Mouse (Mus musculus) cortical plate, adult 2 months (tissue): ENCODE data around the gene Mcm10. TPM values are rescaled to one million over a fixed set of nuclear protein-coding genes. Genes with fewer than 3 reads are reported as not detected.

Experiments
- H3K27ac ChIP-seq: fragments of 200-500 bp; 2 replicates; pipeline ENCODE4 v1.5.1; 2012; ENCODE audit warnings: low read length, control low read depth, inconsistent platforms; ENCODE audit not compliant: insufficient read depth
- H3K4me1 ChIP-seq: fragments of 200-500 bp; 2 replicates; pipeline ENCODE4 v1.6.1; 2011; ENCODE audit warnings: low read length; ENCODE audit not compliant: control insufficient read depth, insufficient read depth
- H3K4me3 ChIP-seq: fragments of 200-500 bp; 2 replicates; pipeline ENCODE4 v1.5.1; 2011; ENCODE audit warnings: mild to moderate bottlenecking, low read length, control low read depth; ENCODE audit not compliant: insufficient read depth
- CTCF ChIP-seq: fragments of 200-500 bp; IDR thresholded peaks from 2 replicates; pipeline ENCODE4 v1.5.1; 2011; ENCODE audit warnings: mild to moderate bottlenecking, control low read depth, low read length; ENCODE audit not compliant: insufficient read depth; ENCODE audit errors: extremely low read depth
- POLR2A ChIP-seq: fragments of 200-500 bp; IDR thresholded peaks from 2 replicates; pipeline ENCODE4 v1.6.1; 2011; ENCODE audit warnings: mild to moderate bottlenecking, low read length, control low read depth; ENCODE audit not compliant: insufficient read depth; ENCODE audit errors: extremely low read depth
- polyA plus RNA-seq: library from polyadenylated mRNA; depleted of rRNA; stranded (reverse); fragments of >200 nt; gene quantifications from 2 replicates; pipeline ENCODE4 v1.2.3, GENCODE M21; 2012

Mcm10 gene
- polyA plus RNA-seq, 1 experiment, result 2.3 TPM

DNA sequence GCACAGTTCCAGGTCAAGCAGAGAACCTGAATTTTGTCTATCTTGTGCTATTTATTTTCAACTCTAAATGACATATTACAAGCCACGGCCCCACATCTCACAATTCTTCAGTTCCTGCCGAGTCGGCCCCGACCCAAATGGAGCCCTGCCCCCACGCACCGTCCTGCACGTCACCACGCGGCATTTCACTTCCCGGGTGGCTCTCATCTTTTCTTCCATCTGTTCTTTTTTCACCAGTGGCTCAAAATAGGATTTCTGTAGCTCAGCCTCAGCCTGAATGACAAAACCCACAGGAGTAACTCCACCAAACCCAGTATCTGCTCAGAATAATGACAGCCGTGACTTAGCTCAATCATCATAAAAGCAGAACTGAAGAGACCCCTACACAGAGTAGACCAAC lies 19.0 kb downstream of the Mcm10 start:
- TF ChIP-seq CTCF (no peak), POLR2A (no peak)
- no peak overlapping the region for H3K27ac ChIP-seq
- H3K4me1 ChIP-seq, result peaks cover 2% of the 10 kb centered on the region; the same call in 1 of the 2 replicates
- H3K4me3 ChIP-seq, result no peak overlapping the region

DNA sequence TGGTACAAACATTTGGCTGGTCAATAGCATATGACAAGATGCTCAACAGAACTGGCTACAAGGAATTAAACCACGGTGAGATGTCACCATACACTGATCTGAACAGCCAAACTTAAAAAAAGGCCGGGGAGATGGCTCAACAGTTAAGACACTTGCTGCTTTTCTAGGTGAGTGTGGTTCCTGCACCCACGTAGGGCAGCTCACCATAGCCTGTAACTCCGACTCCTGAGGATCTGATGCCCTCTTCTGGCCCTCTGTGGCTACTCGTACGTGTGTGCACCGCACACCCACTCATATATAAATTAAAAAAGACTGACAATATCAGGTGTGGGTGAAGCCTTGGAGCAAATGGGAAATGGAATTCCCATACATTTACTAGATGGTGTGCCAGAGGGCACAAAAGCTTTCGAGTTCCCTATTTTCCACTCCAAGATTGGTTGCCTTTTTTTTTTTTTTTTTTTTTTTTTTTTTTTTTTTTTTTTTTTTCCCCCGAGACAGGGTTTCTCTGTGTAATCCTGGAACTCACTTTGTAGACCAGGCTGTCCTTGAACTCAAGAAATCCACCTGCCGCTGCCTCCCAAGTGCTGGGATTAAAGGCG lies 23.7 kb downstream of the Mcm10 start:
- H3K27ac ChIP-seq, result no peak overlapping the region
- H3K4me1 ChIP-seq, result no peaks in the 10 kb centered on the region; the same call in 1 of the 2 replicates
- no peak overlapping the region for H3K4me3 ChIP-seq
- TF ChIP-seq CTCF (no peak), POLR2A (no peak)

DNA sequence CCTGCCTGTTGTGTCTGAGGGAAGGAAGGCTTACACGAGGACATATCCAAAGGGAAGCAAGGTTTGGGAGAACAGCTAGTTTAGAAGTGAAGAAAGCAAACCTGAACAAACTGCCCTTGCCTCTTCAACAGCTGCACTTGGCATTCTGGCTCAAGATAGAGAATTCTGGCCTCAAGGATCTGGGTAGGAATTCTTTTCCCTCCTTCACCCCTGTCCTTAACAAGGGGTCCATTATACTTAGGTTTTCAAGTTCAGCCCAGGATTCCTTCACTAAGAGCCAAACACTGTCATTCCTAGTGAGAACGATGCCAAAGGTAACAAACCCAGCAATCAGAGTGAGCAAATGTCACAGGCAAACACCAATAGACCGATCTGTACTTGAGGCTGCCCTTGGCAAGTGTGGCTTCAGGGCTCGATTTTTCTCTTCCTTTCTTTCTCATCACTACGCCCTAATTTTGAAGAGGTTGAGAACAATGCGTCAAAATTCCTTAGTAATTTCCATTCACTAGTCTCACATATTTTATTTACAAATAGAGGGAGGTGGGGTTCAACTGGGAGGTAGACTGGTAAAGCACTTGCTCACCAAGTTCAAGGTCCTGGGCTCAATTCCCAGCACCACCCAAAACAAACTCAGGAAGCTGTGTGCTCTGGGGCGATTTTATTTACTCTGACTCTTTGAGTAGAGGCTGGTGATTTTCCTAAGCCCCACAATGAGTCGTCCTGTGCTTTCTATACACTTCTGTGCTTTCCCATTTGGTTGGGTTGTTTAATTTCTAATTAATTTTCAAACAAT lies 25.0 kb downstream of the Mcm10 start:
- Histone ChIP-seq H3K27ac (no peak overlapping the region), H3K4me1 (no peaks in the 10 kb centered on the region), H3K4me3 (no peak overlapping the region)
- TF ChIP-seq CTCF (no peak), POLR2A (no peak)

DNA sequence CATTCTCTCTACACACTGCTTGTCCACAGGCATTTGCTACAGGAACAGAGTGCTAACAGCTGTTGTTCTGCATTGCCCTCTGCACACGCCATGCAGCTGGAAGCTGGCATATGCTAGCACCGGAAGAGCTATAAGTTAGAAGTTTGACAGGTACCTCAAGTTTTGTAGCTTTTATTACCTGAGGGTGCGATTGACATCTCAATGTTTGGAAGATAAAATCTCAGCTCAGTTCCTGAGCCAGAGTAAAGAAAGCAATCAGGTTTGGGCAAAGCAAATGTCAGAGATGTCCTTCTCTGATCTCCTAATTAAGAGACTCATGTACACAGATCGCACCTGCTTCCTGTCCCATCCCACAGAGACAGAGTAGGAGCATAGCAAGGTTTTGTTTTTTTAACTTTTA lies 25.8 kb downstream of the Mcm10 start:
- no peak overlapping the region for H3K27ac ChIP-seq
- no peak overlapping the region for H3K4me3 ChIP-seq
- no peak for TF ChIP-seq POLR2A
- no peak for TF ChIP-seq CTCF
- no peaks in the 10 kb centered on the region for H3K4me1 ChIP-seq

DNA sequence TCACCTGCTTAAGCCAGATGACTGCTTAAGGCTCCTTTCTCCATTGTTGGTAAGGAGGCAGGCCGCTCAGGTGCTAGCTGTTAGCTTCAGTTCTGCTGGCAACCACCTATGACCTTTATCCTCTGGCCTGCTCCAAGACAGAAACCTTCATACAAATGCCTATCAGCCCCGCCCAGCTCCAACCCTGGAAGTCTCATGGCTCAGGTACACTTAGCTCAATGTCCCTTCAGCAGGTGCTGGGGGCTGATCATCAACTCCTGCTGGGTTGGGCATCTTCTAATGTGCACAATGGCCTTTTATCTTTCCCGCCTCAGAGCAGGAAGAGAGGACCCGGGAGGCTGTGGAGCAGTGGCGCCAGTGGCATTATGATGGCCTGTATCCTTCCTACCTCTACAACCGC lies 27.6 kb downstream of the Mcm10 start:
- TF ChIP-seq CTCF (no peak), POLR2A (no peak)
- Histone ChIP-seq H3K4me3 (no peak overlapping the region), H3K4me1 (no peaks in the 10 kb centered on the region), H3K27ac (no peak overlapping the region)

DNA sequence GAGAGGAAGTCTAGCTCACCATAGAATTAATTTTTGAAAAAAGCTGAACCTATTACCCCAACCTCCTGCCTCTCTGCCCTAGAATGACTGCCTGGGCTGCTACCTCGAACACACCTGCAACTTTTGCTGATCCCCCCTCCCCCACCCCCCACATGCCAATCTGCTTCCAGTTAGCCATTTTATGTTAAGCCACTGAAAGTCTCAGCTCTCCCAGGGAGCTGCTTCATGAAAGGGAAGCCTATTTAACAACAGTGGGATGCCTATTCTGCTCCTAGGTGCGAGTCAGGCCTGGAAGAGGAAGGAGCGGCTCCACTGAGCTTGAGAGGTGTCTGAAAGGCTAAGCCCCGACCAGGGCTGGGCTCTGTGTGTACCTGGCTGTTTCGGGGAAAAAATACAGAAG lies 28.6 kb downstream of the Mcm10 start:
- TF ChIP-seq CTCF (no peak), POLR2A (no peak)
- no peak overlapping the region for H3K27ac ChIP-seq
- H3K4me3 ChIP-seq, result no peak overlapping the region
- no peaks in the 10 kb centered on the region for H3K4me1 ChIP-seq

DNA sequence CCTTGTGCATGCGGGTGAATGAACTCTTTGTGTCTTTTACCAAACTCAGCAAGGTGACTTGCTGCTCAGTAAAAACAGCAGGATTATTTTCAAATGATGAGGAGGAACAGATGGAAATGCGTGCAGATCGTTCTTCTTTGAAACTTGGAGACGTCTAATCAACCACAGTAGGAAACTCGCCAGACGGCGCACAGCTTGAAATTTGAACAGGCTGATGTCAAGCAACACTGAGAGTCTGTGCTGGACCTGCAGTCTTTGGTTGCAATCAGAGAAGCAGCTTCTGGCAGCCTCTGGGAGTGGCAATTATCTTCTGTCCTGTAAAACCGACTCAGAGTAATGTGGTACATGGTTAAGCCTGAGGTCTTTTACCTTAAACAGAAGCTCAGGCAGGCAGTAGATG lies 34.5 kb downstream of the Mcm10 start:
- no peak for TF ChIP-seq POLR2A
- no peak for TF ChIP-seq CTCF
- Histone ChIP-seq H3K4me3 (no peak overlapping the region), H3K4me1 (no peaks in the 10 kb centered on the region), H3K27ac (no peak overlapping the region)

DNA sequence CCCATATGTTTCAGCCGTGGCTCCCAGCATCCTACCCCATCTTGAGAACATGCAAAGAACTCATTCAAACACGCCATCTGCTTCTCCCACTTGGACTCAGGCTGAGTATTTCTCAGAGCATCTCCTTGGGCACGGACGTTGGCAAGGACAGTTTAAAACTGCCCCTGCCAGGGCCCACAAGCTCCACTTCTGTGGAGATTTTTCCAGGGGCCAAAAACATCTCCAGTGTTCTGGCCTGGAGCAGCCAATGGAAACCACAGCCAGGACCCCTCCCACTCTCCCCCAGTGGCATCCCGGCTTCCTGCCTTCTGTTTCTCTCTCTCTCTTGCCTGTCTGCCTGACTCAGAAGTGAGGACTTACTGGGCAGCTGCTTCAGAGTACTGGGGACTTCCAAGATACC lies 36.8 kb downstream of the Mcm10 start, which contains the start of gene Ucma:
Gene Ucma (plus strand): TSS at position 316 of the 400 bp plus-strand sequence.
- Histone ChIP-seq H3K27ac (no peak within 1 kb of the TSS), H3K4me3 (no peak within 1 kb of the TSS), H3K4me1 (no peaks in the 10 kb centered on the region)
- no peak for TF ChIP-seq CTCF
- TF ChIP-seq POLR2A, result no peak

DNA sequence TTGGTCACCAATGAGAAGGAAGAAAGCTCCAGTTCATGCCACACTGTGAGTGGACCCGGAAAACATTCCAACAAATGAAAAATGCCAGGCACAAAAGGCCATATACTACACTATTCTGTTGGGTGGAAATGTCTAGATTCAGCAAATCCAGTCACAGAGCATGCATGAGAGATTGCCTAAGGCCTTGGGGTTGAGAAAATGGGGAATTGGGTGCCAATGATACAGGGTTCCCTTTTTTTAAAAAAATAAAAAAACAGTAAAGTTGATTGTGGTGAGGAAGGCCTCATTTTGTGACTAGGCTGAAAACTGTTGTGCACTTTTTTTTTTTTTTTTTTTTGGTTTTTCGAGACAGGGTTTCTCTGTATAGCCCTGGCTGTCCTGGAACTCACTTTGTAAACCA lies 43.5 kb downstream of the Mcm10 start:
- H3K4me3 ChIP-seq, result no peak overlapping the region
- H3K4me1 ChIP-seq, result no peaks in the 10 kb centered on the region
- TF ChIP-seq CTCF (no peak), POLR2A (no peak)
- no peak overlapping the region for H3K27ac ChIP-seq

DNA sequence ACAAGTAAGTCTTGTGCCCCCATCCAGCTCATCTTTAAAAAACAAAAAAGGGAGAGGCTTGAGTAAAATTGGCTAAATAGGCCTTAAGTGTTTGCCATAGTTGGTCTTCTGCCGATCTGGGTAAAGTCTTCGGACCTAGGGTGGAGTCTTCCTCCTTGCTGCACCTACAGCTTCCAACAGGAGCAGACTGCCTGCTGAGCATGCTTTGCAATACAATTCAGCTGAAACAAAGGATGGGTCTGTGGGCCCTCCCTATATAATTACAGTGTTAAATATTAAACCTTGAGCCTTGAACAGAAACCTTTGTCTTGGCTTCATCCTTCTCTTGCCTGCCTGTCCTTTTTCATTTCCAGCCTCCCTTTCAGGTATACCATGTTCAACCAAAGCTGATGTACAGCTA lies 44.8 kb downstream of the Mcm10 start:
- Histone ChIP-seq H3K4me3 (no peak overlapping the region), H3K4me1 (no peaks in the 10 kb centered on the region), H3K27ac (no peak overlapping the region)
- TF ChIP-seq POLR2A (no peak), CTCF (no peak)
